Mouse (Mus musculus): ENCODE measurements at regions not wholly inside any gene's neighbourhood (a gene's known extent, or its start where the extent isn't known, plus 50 kb on each side); places are given as distances from the start of the nearest gene placed in this dataset.

DNA sequence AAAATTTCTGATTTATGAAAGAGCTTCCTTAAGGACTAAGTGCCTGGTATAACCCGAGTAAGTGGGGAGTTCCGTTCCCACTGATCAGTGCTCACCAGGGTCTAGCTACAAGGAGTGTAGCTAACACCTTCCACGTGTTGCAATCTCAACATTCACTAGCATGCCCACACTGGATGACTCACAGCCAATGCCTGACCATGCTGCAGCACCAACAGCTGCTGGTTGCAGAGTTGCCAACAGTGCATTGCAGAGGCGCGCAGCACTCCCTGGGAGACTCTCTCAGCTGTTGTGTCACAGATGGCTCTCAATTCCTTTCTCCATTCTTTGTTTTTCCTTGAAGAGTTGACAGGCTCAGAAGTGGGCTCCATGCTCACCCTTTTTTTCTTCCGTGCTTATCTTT is 787.5 kb upstream of the Tenm3 start:
- no peak for DNase-seq

DNA sequence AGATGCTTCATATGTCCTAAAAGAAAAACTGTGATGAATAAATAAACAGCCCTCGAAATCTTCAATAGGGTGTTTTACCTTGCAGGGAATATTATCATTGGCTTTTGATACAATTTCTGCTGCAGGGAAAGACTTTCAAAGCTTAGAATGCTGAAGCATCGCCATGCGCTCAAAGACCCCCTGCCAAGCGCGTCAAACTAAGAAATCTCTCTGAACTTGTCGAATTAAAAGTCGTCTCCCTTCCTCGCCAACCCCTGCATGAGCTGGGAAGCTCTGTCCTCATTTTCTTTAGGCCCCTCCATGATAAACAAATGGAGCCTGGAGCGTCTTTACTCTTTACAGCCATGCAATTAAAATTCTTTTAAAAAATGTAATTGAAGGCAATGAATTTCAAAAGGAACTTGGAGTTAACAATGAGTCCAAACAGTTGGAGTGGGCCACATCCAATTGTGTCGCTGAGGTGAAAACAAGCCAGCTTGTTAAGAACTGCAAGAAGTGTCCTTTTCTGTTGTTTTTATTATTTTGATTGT is 784.3 kb upstream of the Tenm3 start:
- DNase-seq, result no peak

- DNase-seq, result no peak
Measured at GRCm38 (mm10) chr8:49595501-49595900, 751.8 kb upstream of the Tenm3 start.

DNA sequence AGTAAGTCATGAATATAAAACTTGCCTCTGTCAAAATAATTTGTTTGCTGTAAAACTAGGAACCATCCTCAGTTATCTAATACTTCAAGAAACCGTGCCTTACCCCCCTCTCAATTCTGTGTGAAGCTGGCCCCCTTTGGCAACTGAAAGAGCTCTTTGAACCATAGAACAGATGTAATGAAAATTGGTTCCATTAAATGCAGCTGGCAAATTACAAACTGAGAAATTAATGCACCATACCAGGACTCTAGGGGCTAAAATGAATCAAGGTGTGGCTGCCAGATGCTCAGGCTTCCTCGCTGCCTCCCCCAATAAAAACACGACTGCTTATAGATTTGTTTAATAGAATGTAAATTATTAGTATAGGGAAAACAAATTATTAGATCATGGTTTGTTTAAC is 723.7 kb upstream of the Tenm3 start:
- DNase-seq, result no peak

DNA sequence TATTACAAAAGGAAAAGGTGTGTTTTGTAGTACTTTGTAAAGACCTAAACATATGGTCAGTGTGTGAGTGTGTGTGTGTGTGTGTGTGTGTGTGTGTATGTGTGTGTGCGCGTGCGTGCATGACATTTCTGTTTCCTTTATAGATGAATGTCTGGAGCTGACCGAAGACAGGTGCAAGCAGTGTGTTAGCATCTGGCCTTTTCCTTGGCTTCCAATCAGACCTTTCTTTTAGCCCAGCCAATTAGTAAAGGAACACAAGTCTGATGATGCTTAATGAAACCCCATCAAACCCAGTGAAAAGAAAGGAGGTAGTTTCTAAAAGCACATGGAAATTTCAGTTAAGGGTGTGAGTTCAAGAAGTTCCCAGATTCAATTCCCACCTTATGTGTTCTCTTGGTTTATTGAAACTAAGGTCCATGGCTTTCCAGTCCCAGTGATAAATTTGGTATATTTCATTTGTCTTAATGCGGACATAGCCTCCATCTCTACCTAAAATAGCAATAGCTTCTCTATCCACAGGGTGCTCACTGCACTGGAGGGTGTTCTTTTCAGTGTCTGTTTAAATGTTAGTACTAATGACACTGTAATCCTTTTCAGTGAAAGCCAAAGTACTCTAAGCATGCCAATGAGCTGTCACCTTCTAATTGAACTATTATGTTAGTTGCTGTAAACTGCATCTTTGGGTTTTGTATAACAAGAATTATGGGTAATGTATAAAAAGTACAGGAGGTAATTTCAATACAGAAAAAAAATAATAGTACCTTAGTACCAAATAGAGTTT is 719.9 kb upstream of the Tenm3 start:
- DNase-seq, result no peak

- no peak for DNase-seq
Measured at GRCm38 (mm10) chr8:49562976-49563375, 719.2 kb upstream of the Tenm3 start.

DNA sequence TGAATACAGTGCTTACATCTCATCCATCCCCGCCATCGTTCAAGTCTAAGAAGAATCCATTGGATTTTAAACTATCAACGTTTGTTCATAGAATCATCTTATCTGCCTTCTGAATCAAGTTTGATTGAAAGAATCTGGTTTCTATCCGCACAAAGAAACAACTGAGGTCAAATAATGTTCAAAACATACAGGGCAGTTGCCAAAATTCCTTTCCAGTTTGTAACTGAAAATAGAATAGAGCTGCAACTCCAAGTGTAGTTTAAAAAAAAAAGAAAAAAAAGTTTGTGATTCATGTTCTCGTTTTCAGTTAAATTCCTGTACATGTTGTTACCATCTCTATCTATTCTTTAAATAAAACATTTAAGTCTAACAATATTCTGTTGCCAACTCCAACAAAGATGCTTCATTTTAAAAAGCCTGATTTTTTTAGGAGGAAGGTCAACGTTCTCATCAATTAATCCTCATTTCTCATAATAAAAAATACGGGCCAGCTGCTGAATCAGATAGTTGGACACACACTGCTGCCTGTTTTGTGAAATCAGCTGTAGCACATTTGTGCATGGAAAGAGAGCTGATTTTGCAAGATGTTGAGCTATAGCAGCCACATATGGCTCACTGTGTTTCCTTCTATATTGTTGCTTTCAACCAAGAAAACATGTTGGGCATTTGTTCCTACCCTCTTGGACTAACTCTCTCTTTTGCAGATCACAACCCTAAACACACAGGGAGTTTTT is 712.1 kb upstream of the Tenm3 start:
- no peak for DNase-seq

DNA sequence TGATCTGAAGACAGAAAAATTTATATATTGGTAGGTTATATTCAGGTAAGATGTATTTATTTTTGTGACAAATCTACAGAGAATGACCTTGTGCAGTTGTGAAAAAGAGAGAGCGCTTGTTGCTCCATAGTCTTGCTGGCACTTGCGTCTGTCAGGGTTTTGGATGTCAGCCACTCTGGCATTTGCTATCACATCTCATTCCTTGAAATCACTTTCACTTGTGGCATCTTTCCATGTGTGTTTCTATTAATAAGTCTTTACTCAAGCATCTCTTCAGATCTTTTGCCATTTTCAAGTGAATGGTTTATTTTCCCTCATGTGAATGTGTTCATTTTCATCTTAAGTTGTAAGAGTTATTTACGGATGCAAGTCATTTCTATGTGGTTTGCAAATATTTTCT is 709.4 kb upstream of the Tenm3 start:
- no peak for DNase-seq

- no peak for DNase-seq
Measured at GRCm38 (mm10) chr8:49543321-49543720, 699.6 kb upstream of the Tenm3 start.

DNA sequence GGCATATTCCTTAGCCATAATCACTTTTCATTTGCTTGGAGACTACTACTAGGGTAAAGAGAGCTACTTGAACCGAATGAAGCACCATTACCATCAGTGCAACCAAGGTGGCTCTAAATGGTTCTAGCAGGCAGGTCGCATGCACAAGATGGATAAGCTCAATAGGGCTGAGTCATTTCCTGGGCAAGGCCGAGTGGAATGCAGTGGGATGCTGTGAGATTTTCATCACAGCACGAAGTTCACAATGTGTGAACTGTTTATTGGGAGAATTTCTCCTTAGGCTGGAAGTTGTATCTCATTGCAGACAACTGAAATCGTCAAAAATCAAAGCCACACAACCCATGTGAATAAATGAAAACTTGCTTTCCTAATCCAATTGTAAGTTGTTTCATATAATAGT is 697.6 kb upstream of the Tenm3 start:
- DNase-seq, result no peak

DNA sequence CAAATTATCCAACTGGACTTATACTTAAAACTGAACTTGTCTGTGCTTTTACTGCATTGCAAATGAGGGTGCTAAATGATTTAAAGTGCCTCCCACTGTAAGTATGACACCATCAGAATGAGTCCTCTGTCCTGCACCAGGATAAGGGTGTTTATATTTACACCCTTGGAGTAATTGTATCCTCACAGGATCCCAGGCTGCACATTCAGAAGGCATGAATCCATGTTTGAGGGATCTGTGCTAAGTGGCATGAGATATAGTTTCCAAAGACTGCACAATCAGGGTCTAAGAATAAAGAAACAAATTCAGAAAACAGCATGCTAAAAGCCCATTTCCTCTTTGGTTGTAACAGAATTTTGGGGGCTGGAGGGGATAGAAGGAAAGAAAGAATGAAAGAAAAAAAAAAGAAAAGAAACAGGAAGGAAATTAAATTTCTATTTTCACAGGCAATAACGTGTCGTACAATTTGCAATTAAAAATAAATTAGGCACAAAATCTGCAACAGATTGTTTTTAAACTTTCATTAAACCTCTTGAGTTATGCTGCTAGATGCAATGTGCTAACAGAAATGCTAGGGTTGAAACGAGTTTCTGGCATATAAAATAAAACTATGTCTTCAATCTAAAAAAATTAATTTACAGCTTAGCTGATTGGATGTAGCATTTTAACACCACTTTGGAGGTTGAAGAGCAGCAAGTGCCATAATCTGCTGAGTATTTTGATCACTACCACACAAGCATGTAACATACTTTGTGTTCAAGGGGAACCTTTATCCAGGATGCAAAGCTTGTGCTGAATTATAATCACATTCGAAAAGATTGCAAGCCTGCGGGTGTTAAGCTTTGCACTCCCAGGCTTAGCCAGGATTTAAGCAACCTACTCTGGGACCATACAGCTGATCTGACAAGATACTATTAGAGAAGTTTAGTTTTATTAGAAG is 689.9 kb upstream of the Tenm3 start:
- no peak for DNase-seq

DNA sequence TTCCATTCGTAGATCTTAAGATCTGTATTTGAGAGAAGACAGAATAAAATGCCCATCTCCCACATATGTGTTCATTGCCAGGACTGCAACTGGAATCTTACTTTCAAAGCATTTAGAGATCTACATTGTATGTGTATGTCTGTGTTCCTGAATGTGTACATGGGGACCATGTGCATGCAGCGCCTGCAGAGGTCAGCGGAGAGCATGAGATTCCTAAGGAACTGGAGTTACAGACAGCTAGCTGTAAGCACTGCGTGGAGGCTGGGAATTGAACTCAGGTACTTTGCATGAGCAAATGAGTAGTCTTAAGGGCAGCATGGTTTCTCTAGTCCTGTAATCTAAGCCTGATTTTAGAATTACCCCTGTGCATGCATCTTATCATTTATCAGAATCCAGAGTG is 685.5 kb upstream of the Tenm3 start:
- DNase-seq, result no peak

DNA sequence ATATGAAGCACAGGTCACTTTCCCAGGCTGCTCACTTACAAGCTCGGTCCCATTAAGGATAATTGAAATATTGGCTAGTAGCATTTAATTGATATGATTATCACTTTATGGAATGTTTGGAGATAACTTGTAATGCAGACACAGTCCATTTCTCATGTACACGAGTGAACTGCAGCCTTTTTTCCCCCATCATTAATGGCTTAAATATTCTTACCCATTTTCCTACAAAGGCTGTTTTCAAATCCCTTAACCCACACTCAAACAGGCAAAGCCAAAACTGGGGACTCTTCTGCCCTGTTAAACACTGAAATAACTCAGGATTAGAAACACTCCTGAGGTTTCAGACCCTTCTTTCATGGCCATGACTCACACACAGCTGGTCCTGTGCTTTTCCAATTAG is 649.2 kb upstream of the Tenm3 start:
- no peak for DNase-seq

DNA sequence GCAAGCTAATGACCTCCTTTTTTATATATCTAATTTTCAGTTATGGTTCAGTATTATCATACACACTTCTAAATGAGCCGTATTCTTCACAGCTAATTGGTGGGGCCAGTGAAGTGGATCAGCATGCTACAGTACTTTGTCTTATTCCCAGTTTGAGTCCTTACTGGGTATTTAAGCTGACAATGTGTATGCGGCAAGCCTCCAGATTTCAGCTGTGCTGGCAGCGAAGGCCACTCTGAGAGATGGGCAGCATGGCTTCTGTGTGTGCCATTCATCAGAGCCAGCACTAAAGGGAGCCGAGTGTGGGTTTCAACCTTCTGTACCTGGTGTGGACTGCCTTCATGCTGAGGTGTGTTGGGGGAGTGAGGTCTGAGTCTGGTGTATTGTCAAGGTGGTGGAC is 641.5 kb upstream of the Tenm3 start:
- no peak for DNase-seq

- no peak for DNase-seq
Measured at GRCm38 (mm10) chr8:49481476-49481992, 637.8 kb upstream of the Tenm3 start.

DNA sequence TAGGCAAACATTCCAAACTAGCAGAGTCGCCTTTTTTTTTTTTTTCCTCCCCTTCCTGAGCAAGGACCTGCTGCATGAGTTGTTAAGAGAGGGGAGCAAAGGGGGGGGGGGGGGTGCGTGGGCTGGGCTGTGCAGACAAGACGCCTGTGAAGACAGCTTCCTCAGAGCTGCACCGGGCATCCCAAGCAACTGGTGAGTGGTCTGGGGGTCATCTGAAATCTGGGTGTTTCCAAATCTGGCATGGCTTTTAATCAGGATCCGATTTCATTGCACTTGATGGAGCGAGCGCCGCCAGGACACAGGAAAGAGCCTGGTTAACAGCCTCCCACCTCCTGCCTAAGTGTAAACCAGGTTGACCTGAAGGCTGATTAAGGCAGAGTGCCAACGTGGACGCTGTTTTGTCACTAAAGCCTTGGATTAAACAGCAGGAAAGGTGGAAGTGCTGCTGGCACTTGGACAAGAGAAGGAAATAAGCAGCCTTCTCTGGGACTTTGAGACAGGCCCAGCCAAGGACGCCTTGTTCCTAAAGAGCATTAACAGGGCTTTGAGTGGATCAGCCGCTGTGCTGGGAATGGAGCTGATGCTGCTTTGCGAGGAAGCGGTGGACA is 622.3 kb upstream of the Tenm3 start:
- no peak for DNase-seq

DNA sequence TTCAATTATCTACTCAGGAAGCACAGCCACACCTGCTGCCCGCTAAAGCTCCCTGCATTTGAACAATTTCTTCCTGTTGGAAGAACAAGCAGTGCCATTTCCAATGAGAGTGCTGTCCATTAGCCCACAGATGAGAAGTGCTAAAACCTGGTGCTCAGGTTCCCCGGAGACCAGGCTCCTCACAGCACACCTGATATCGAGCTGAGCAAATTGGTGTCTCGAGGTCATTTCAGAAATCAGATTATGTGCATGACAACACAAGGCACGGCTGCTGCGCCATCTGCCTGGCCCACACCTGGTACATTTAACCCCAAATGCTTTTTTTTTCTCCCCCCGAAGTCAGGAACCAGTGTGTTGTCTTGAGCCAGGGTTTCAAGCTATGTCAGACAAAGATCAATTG is 621.3 kb upstream of the Tenm3 start:
- no peak for DNase-seq

DNA sequence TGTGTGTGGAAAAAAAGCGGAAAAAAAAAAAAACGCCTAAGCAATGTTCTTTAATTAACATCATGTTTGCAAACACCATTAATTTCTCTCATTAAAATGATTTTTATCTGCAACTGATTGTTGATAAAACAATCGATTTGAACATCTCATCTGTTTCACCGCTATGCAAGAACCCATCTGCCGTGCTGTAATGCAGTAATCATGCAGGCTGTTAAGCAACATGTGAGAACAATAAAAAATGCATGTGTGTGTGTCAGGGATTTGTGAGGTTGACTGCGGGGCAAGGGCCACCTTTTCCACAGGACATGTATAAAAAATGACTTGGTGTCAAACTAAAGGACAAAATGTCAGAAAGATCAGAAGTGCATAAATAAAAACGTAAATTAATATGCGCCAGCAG is 618.9 kb upstream of the Tenm3 start:
- no peak for DNase-seq

DNA sequence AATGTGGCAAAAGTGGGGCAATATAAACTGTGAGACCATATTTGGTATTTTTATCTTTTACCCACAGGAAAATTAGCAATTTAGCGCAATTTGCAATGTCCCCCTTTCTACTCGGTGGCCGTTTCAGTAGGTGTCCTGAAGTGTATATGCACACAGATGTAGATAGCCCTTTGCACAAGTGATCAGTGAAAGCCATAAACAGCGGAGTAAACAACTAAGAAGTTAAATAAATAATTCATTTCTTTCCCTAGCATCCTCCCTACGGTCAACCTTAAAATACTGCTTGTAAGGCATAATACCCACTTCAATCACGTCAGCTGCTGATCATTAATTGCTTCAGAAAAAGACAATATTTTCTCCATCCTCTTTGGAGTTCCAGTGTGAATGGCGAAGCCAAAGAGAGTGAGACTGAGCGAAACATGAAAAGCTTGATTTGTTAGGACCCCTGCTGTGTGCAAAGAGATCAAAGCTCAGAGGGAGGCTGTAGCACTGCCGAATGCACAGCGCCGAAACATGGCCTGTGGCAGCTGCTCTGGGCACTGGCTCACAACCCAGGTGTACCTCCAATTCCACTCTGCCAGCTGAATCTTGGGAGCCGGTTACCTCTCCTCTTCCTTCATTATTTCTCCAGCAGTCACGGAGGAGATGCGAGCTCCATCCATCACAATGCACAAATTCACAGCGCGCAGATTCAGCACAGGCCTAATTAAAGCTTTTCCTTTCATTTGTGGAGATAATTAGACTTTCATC is 618.1 kb upstream of the Tenm3 start:
- DNase-seq, result no peak

- no peak for DNase-seq
Measured at GRCm38 (mm10) chr8:49445444-49445843, 601.7 kb upstream of the Tenm3 start.

DNA sequence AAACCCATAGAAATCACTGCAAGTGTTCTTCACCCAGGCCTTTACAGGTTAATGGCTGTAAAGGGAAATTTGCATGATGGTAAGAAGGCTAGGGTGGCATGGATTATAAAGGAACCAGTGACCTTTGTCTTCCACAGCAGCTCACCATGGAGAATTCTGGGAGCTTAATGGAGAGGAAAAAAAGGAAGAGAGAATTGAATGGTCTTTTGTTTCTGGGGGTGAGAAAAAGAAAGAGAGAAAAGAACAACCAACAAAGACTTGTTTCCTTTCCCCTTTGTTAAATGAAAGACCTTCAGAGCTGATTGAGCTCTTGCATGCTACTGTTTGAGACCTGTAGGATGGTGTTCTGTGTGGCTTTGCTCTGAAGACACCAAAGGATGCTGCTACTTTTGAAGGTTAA is 597.5 kb upstream of the Tenm3 start:
- no peak for DNase-seq

DNA sequence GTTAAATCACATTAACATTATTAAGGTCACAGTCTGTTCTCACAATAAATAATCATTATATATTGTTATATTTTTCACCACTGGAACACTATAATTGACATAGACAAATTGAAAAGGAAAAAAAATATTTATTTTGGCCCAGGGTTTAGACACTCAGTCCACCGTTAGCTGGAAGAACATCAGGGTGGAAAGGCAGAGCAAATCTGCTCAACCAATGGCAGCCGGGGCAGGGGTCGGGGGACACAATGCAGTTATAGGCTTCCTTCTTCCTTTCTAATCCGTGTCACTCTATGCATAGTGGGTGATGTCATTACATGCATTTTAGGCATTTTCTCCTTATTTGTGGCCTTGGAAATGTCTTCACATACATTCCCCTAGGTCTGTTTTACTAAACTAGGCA is 552.8 kb upstream of the Tenm3 start:
- no peak for DNase-seq
